Comparison of ENCODE assay signal across 15 mouse cellular contexts in genomic region chr7:122476697-122477096, GRCm38 (mm10).
DNase-seq lines count a peak whose midpoint lies in the region; ATAC-seq lines count a peak whose summit lies in the region.
"Had no signal": no experiment of that assay in that cellular context is flagged by ENCODE, and none has a peak within 500 bp of the region (broad histone marks: within the 10 kb centered on the region; RNA-seq: fewer than 3 reads in every experiment).

No protein-coding gene starts in this region.

- peaks cover 8% of the 10 kb centered on the region; the same call in 1 of the 2 replicates for H3K9me3 ChIP-seq in hindbrain, embryonic 12.5 days (replicated peaks)
- peaks cover 8% of the 10 kb centered on the region for H3K9me3 ChIP-seq in hindbrain, embryonic 10.5 days
- peaks cover 7% of the 10 kb centered on the region; the same call in 1 of the 2 replicates for H3K9me3 ChIP-seq in forebrain, embryonic 16.5 days (ENCODE audit: control insufficient read depth, low read length)
- 0 out of 2 replicates have a peak, but pooled peaks cover 4% of the 10 kb centered on the region for H3K9me3 ChIP-seq in midbrain, embryonic 15.5 days
- no peaks in the 10 kb centered on the region for H3K9me3 ChIP-seq in intestine, embryonic 15.5 days
- H3K9me3 ChIP-seq: embryonic facial prominence, embryonic 15.5 days had no signal

- no peak for DNase-seq in hindbrain, embryonic 10.5 days (ENCODE audit: low spot score)
- DNase-seq in cerebellum, postnatal 25 days = peak; percentile 43 to 45
- no peak for DNase-seq in urinary bladder, adult 2 months (ENCODE audit: low spot score)
- DNase-seq: adrenal gland, adult 8-10 months; kidney, adult 18-20 months; liver; retina, postnatal 1 day had no signal

- no peak overlapping the region for H3K4me3 ChIP-seq in hindbrain, embryonic 12.5 days
- H3K4me3 ChIP-seq in hindbrain, embryonic 10.5 days = no peak overlapping the region
- H3K4me3 ChIP-seq in forebrain, embryonic 16.5 days (replicated peaks; ENCODE audit: low read length) = no peak overlapping the region
- no peak overlapping the region for H3K4me3 ChIP-seq in midbrain, embryonic 15.5 days
- no peak overlapping the region for H3K4me3 ChIP-seq in intestine, embryonic 15.5 days (replicated peaks)
- H3K4me3 ChIP-seq: embryonic facial prominence, embryonic 15.5 days had no signal

- H3K4me1 ChIP-seq in hindbrain, embryonic 12.5 days = peaks cover 31% of the 10 kb centered on the region
- peaks cover 27% of the 10 kb centered on the region for H3K4me1 ChIP-seq in hindbrain, embryonic 10.5 days (replicated peaks)
- H3K4me1 ChIP-seq in forebrain, embryonic 16.5 days (replicated peaks; ENCODE audit: control insufficient read depth, insufficient read depth, low read length) = peaks cover 19% of the 10 kb centered on the region
- H3K4me1 ChIP-seq in midbrain, embryonic 15.5 days = peaks cover 28% of the 10 kb centered on the region
- no peaks in the 10 kb centered on the region for H3K4me1 ChIP-seq in intestine, embryonic 15.5 days (replicated peaks)
- H3K4me1 ChIP-seq: embryonic facial prominence, embryonic 15.5 days had no signal

- no peaks in the 10 kb centered on the region for H3K27me3 ChIP-seq in hindbrain, embryonic 12.5 days
- H3K27me3 ChIP-seq in hindbrain, embryonic 10.5 days (ENCODE audit: insufficient read depth, poor library complexity, severe bottlenecking) = no peaks in the 10 kb centered on the region
- no peaks in the 10 kb centered on the region for H3K27me3 ChIP-seq in forebrain, embryonic 16.5 days (replicated peaks; ENCODE audit: control insufficient read depth, insufficient read depth, low read length)
- no peaks in the 10 kb centered on the region for H3K27me3 ChIP-seq in midbrain, embryonic 15.5 days (replicated peaks)
- H3K27me3 ChIP-seq in intestine, embryonic 15.5 days (replicated peaks) = no peaks in the 10 kb centered on the region

- WGBS in hindbrain, embryonic 12.5 days = 73% methylated on average over 6 of the region's 6 CpGs
- WGBS in hindbrain, embryonic 10.5 days = 80% methylated on average over 6 of the region's 6 CpGs
- WGBS in forebrain, embryonic 16.5 days = 49% methylated on average over 6 of the region's 6 CpGs
- 74% methylated on average over 6 of the region's 6 CpGs for WGBS in midbrain, embryonic 15.5 days
- 87% methylated on average over 6 of the region's 6 CpGs for WGBS in intestine, embryonic 15.5 days

- H3K9ac ChIP-seq in hindbrain, embryonic 12.5 days = no peak overlapping the region
- no peak overlapping the region for H3K9ac ChIP-seq in forebrain, embryonic 16.5 days (replicated peaks; ENCODE audit: low read depth, low read length)
- no peak overlapping the region for H3K9ac ChIP-seq in midbrain, embryonic 15.5 days
- no peak overlapping the region for H3K9ac ChIP-seq in intestine, embryonic 15.5 days
- H3K9ac ChIP-seq: embryonic facial prominence, embryonic 15.5 days had no signal

- no peak overlapping the region for H3K4me2 ChIP-seq in hindbrain, embryonic 12.5 days (replicated peaks)
- H3K4me2 ChIP-seq in forebrain, embryonic 16.5 days (ENCODE audit: low read length) = no peak overlapping the region
- no peak overlapping the region for H3K4me2 ChIP-seq in midbrain, embryonic 15.5 days
- H3K4me2 ChIP-seq in intestine, embryonic 15.5 days (replicated peaks) = no peak overlapping the region
- H3K4me2 ChIP-seq: embryonic facial prominence, embryonic 15.5 days had no signal

- no peaks in the 10 kb centered on the region for H3K36me3 ChIP-seq in hindbrain, embryonic 12.5 days
- H3K36me3 ChIP-seq in hindbrain, embryonic 10.5 days = peaks cover 3% of the 10 kb centered on the region; the same call in 1 of the 2 replicates
- no peaks in the 10 kb centered on the region; the same call in 1 of the 2 replicates for H3K36me3 ChIP-seq in forebrain, embryonic 16.5 days (ENCODE audit: control insufficient read depth, insufficient read depth)
- no peaks in the 10 kb centered on the region for H3K36me3 ChIP-seq in midbrain, embryonic 15.5 days (replicated peaks)
- H3K36me3 ChIP-seq in intestine, embryonic 15.5 days = no peaks in the 10 kb centered on the region
- H3K36me3 ChIP-seq: embryonic facial prominence, embryonic 15.5 days had no signal

- ATAC-seq in hindbrain, embryonic 12.5 days (ENCODE audit: low FRiP score) = no peak
- no peak for ATAC-seq in forebrain, embryonic 16.5 days
- ATAC-seq in midbrain, embryonic 15.5 days (replicated peaks) = no peak
- ATAC-seq in intestine, embryonic 15.5 days = no peak
- ATAC-seq: lung, postnatal 0 days had no signal

- H3K27ac ChIP-seq in hindbrain, embryonic 12.5 days = peak overlapping the region; percentile 92; the same call in 1 of the 2 replicates
- H3K27ac ChIP-seq in hindbrain, embryonic 10.5 days = no peak overlapping the region
- H3K27ac ChIP-seq in forebrain, embryonic 16.5 days (ENCODE audit: low read length) = peak overlapping the region; percentile 9; the same call in 1 of the 2 replicates
- peak overlapping the region; percentile 79; the same call in 1 of the 2 replicates for H3K27ac ChIP-seq in midbrain, embryonic 15.5 days
- no peak overlapping the region for H3K27ac ChIP-seq in intestine, embryonic 15.5 days
- H3K27ac ChIP-seq: embryonic facial prominence, embryonic 15.5 days; kidney, postnatal 0 days; stomach, postnatal 0 days had no signal

Comparison
In these comparisons a context has a peak if more than half of its experiments do, and no peak if none do; other contexts are left out.
1. H3K27ac ChIP-seq: peak in hindbrain, embryonic 12.5 days (single experiment), forebrain, embryonic 16.5 days (single experiment) and midbrain, embryonic 15.5 days (single experiment); none in hindbrain, embryonic 10.5 days (single experiment) and intestine, embryonic 15.5 days (single experiment).
2. DNase-seq: peak in cerebellum, postnatal 25 days (2 of 2); none in hindbrain, embryonic 10.5 days (single experiment) and urinary bladder, adult 2 months (single experiment).